Mouse (Mus musculus): ENCODE results near the gene Crtc2. TPM values are rescaled to one million over a fixed set of nuclear protein-coding genes. Genes with fewer than 3 reads are reported as not detected.

Crtc2 gene
- polyA plus RNA-seq, 1 experiment from 2014 or later, result 13.6 TPM

- Histone ChIP-seq H3K27ac (replicated peaks) (peak overlapping the region; percentile 92), H3K27me3 (replicated peaks) (no peaks in the 10 kb centered on the region), H3K9me3 (no peaks in the 10 kb centered on the region), H3K4me1 (peaks cover 32% of the 10 kb centered on the region), H3K4me3 (peak overlapping the region; percentile 67), H3K4me2 (peak overlapping the region; percentile 82), H3K9ac (peak overlapping the region; percentile 88), H3K36me3 (peaks cover 20% of the 10 kb centered on the region)
- 0% methylated on average over 20 of the region's 20 CpGs for WGBS
- ATAC-seq (ENCODE audit: extremely low read depth, insufficient number of reproducible peaks, low FRiP score, low TSS enrichment), result peak; percentile 59; the same call in 1 of the 2 replicates
These were observed 33.4 kb upstream of the Crtc2 start for GRCm38 (mm10) chr3:90220531-90220951.

- WGBS, result 12% methylated on average over 5 of the region's 5 CpGs
- peak overlapping the region; percentile 82 for H3K4me2 ChIP-seq
- peaks cover 26% of the 10 kb centered on the region for H3K36me3 ChIP-seq
- no peaks in the 10 kb centered on the region for H3K27me3 ChIP-seq (replicated peaks)
- H3K27ac ChIP-seq (replicated peaks), result peak overlapping the region; percentile 92
- peak overlapping the region; percentile 88 for H3K9ac ChIP-seq
- ATAC-seq (ENCODE audit: extremely low read depth, insufficient number of reproducible peaks, low FRiP score, low TSS enrichment), result no peak
- no peaks in the 10 kb centered on the region for H3K9me3 ChIP-seq
- peak overlapping the region; percentile 67 for H3K4me3 ChIP-seq
- peaks cover 32% of the 10 kb centered on the region for H3K4me1 ChIP-seq
These were observed 32.8 kb upstream of the Crtc2 start for GRCm38 (mm10) chr3:90221123-90221522.

GRCm38 (mm10) chr3:90222455-90222854, 31.5 kb upstream of the Crtc2 start:
- no peaks in the 10 kb centered on the region for H3K27me3 ChIP-seq (replicated peaks)
- 76% methylated on average over 4 of the region's 4 CpGs for WGBS
- no peak for ATAC-seq (ENCODE audit: extremely low read depth, insufficient number of reproducible peaks, low FRiP score, low TSS enrichment)
- no peak overlapping the region; the same call in 1 of the 2 replicates for H3K9ac ChIP-seq
- H3K36me3 ChIP-seq, result peaks cover 30% of the 10 kb centered on the region
- no peaks in the 10 kb centered on the region for H3K9me3 ChIP-seq
- no peak overlapping the region for H3K4me2 ChIP-seq
- H3K4me1 ChIP-seq, result peaks cover 32% of the 10 kb centered on the region
- no peak overlapping the region for H3K27ac ChIP-seq (replicated peaks)
- H3K4me3 ChIP-seq, result no peak overlapping the region

- Histone ChIP-seq H3K4me1 (peaks cover 32% of the 10 kb centered on the region), H3K27me3 (replicated peaks) (no peaks in the 10 kb centered on the region), H3K4me2 (no peak overlapping the region), H3K9me3 (no peaks in the 10 kb centered on the region), H3K9ac (no peak overlapping the region), H3K36me3 (peaks cover 30% of the 10 kb centered on the region), H3K4me3 (no peak overlapping the region), H3K27ac (replicated peaks) (no peak overlapping the region)
- ATAC-seq (ENCODE audit: extremely low read depth, insufficient number of reproducible peaks, low FRiP score, low TSS enrichment), result no peak
- 40% methylated on average over 3 of the region's 3 CpGs for WGBS
These were observed 31.0 kb upstream of the Crtc2 start for GRCm38 (mm10) chr3:90222941-90223340.

- no peaks in the 10 kb centered on the region for H3K9me3 ChIP-seq
- peaks cover 30% of the 10 kb centered on the region for H3K36me3 ChIP-seq
- H3K27me3 ChIP-seq (replicated peaks), result no peaks in the 10 kb centered on the region
- H3K4me1 ChIP-seq, result peaks cover 32% of the 10 kb centered on the region
- no peak overlapping the region for H3K4me3 ChIP-seq
- no peak overlapping the region for H3K9ac ChIP-seq
- H3K27ac ChIP-seq (replicated peaks), result no peak overlapping the region
- WGBS, result 74% methylated on average over 10 of the region's 10 CpGs
- no peak for ATAC-seq (ENCODE audit: extremely low read depth, insufficient number of reproducible peaks, low FRiP score, low TSS enrichment)
- no peak overlapping the region for H3K4me2 ChIP-seq
These were observed 29.6 kb upstream of the Crtc2 start for GRCm38 (mm10) chr3:90224331-90224730.

- Histone ChIP-seq H3K4me3 (peak overlapping the region; percentile 73), H3K27ac (replicated peaks) (peak overlapping the region; percentile 86; the same call in 1 of the 2 replicates), H3K9ac (peak overlapping the region; percentile 92), H3K36me3 (peaks cover 34% of the 10 kb centered on the region), H3K4me2 (peak overlapping the region; percentile 87), H3K27me3 (replicated peaks) (no peaks in the 10 kb centered on the region), H3K4me1 (peaks cover 17% of the 10 kb centered on the region), H3K9me3 (no peaks in the 10 kb centered on the region)
- ATAC-seq (ENCODE audit: extremely low read depth, insufficient number of reproducible peaks, low FRiP score, low TSS enrichment), result no peak; the same call in 1 of the 2 replicates
- WGBS, result 10% methylated on average over 8 of the region's 8 CpGs
These were observed 22.9 kb upstream of the Crtc2 start for GRCm38 (mm10) chr3:90231075-90231474.

GRCm38 (mm10) chr3:90231507-90232333, 22.2 kb upstream of the Crtc2 start, which contains the start of gene Jtb:
Jtb (plus strand) TSS chr3:90231597.
- no peaks in the 10 kb centered on the region for H3K9me3 ChIP-seq
- peak within 1 kb of the TSS; percentile 86 for H3K27ac ChIP-seq (replicated peaks)
- H3K27me3 ChIP-seq (replicated peaks), result no peaks in the 10 kb centered on the region
- H3K4me3 ChIP-seq, result peak within 1 kb of the TSS; percentile 73
- H3K4me2 ChIP-seq, result peak within 1 kb of the TSS; percentile 87
- peaks cover 36% of the 10 kb centered on the region for H3K36me3 ChIP-seq
- peaks cover 17% of the 10 kb centered on the region for H3K4me1 ChIP-seq
- under 1% methylated on average over 61 of the region's 61 CpGs for WGBS
- H3K9ac ChIP-seq, result peak within 1 kb of the TSS; percentile 92
- ATAC-seq (ENCODE audit: extremely low read depth, insufficient number of reproducible peaks, low FRiP score, low TSS enrichment), result peak; percentile 93

GRCm38 (mm10) chr3:90241251-90241650, 12.7 kb upstream of the Crtc2 start:
- Histone ChIP-seq H3K4me3 (no peak overlapping the region), H3K9ac (no peak overlapping the region), H3K27ac (replicated peaks) (no peak overlapping the region), H3K4me2 (no peak overlapping the region), H3K4me1 (peaks cover 16% of the 10 kb centered on the region), H3K9me3 (no peaks in the 10 kb centered on the region), H3K27me3 (replicated peaks) (no peaks in the 10 kb centered on the region), H3K36me3 (peaks cover 4% of the 10 kb centered on the region)
- WGBS, result 82% methylated on average over 2 of the region's 2 CpGs
- no peak for ATAC-seq (ENCODE audit: extremely low read depth, insufficient number of reproducible peaks, low FRiP score, low TSS enrichment)

GRCm38 (mm10) chr3:90241669-90242358, 12.1 kb upstream of the Crtc2 start:
- Histone ChIP-seq H3K27ac (replicated peaks) (no peak overlapping the region), H3K4me2 (no peak overlapping the region), H3K9me3 (no peaks in the 10 kb centered on the region), H3K36me3 (no peaks in the 10 kb centered on the region), H3K27me3 (replicated peaks) (no peaks in the 10 kb centered on the region), H3K4me1 (peaks cover 16% of the 10 kb centered on the region), H3K4me3 (no peak overlapping the region), H3K9ac (no peak overlapping the region)
- no peak for ATAC-seq (ENCODE audit: extremely low read depth, insufficient number of reproducible peaks, low FRiP score, low TSS enrichment)
- 78% methylated on average over 10 of the region's 10 CpGs for WGBS

- Histone ChIP-seq H3K4me1 (peaks cover 21% of the 10 kb centered on the region), H3K4me3 (peak within 1 kb of the TSS; percentile 51), H3K9ac (peak within 1 kb of the TSS; percentile 72), H3K4me2 (peak within 1 kb of the TSS; percentile 82), H3K27me3 (replicated peaks) (no peaks in the 10 kb centered on the region), H3K27ac (replicated peaks) (peak within 1 kb of the TSS; percentile 52), H3K9me3 (no peaks in the 10 kb centered on the region), H3K36me3 (no peaks in the 10 kb centered on the region)
- 5% methylated on average over 19 of the region's 19 CpGs for WGBS
- no peak for ATAC-seq (ENCODE audit: extremely low read depth, insufficient number of reproducible peaks, low FRiP score, low TSS enrichment)
These were observed 10.8 kb upstream of the Crtc2 start, which contains the start of gene Creb3l4 for GRCm38 (mm10) chr3:90242984-90243775. Creb3l4 (minus strand) TSS chr3:90243512.

- Histone ChIP-seq H3K9me3 (no peaks in the 10 kb centered on the region), H3K4me2 (no peak overlapping the region), H3K27me3 (replicated peaks) (no peaks in the 10 kb centered on the region), H3K27ac (replicated peaks) (no peak overlapping the region), H3K4me3 (no peak overlapping the region), H3K4me1 (peaks cover 35% of the 10 kb centered on the region), H3K9ac (no peak overlapping the region), H3K36me3 (peaks cover 12% of the 10 kb centered on the region)
- 66% methylated on average over 2 of the region's 2 CpGs for WGBS
- ATAC-seq (ENCODE audit: extremely low read depth, insufficient number of reproducible peaks, low FRiP score, low TSS enrichment), result no peak
These were observed 8.6 kb upstream of the Crtc2 start for GRCm38 (mm10) chr3:90245406-90245805.

Data from heart, embryonic 13.5 days (tissue).